Mouse (Mus musculus) limb, embryonic 14.5 days (tissue): Measurements from ENCODE around the gene Zbtb34. TPM values are rescaled to one million over a fixed set of nuclear protein-coding genes. Genes with fewer than 3 reads are reported as not detected.
A peak's percentile ranks its signal among the peaks of the same experiment; 100 is the strongest.

ENCODE experiments used
- ATAC-seq: fragments of 200-750 bp; cut with Nextera tagmentation; 2 replicates; pipeline ENCODE4 v1.8.0; 2017; ENCODE audit warnings: low read depth, moderate number of reproducible peaks, moderate TSS enrichment; ENCODE audit not compliant: low FRiP score
- DNase-seq: peaks from one replicate; pipeline ENCODE4 v3.0.0-alpha.2; 2015; ENCODE audit warnings: low spot score
- H3K27ac ChIP-seq: fragments of 300-500 bp; sonication (generic); replicated peaks from 2 replicates; pipeline ENCODE4 v1.5.1; 2014; ENCODE audit warnings: low read depth, mild to moderate bottlenecking, low read length, moderate library complexity, mixed read lengths
- H3K27me3 ChIP-seq: fragments of 300-500 bp; sonication (generic); 2 replicates; pipeline ENCODE4 v1.6.1; 2014; ENCODE audit warnings: low read length, mixed read lengths; ENCODE audit not compliant: control insufficient read depth, insufficient read depth
- H3K36me3 ChIP-seq: fragments of 300-500 bp; sonication (generic); 2 replicates; pipeline ENCODE4 v1.6.1; 2014; ENCODE audit warnings: mild to moderate bottlenecking, low read length, moderate library complexity, mixed read lengths; ENCODE audit not compliant: control insufficient read depth, insufficient read depth
- H3K4me1 ChIP-seq: fragments of 300-500 bp; sonication (generic); 2 replicates; pipeline ENCODE4 v1.6.1; 2014; ENCODE audit warnings: antibody characterized with exemption, low read length, mixed read lengths; ENCODE audit not compliant: control insufficient read depth, insufficient read depth
- H3K4me2 ChIP-seq: fragments of 300-500 bp; sonication (generic); replicated peaks from 2 replicates; pipeline ENCODE4 v1.6.1; 2014; ENCODE audit warnings: low read depth, mild to moderate bottlenecking, low read length, moderate library complexity; ENCODE audit not compliant: severe bottlenecking
- H3K4me3 ChIP-seq: fragments of 300-500 bp; sonication (generic); replicated peaks from 2 replicates; pipeline ENCODE4 v1.5.1; 2014; ENCODE audit warnings: low read length
- H3K9ac ChIP-seq: fragments of 300-500 bp; sonication (generic); 2 replicates; pipeline ENCODE4 v1.6.1; 2014; ENCODE audit warnings: mild to moderate bottlenecking, low read depth, low read length, moderate library complexity; ENCODE audit not compliant: severe bottlenecking
- H3K9me3 ChIP-seq: fragments of 300-500 bp; sonication (generic); 2 replicates; pipeline ENCODE4 v1.6.1; 2016; ENCODE audit warnings: low read length; ENCODE audit not compliant: control insufficient read depth
- POLR2A ChIP-seq: fragments of 200-500 bp; IDR thresholded peaks from 2 replicates; pipeline ENCODE4 v1.8.0; 2012; ENCODE audit warnings: inconsistent platforms, mild to moderate bottlenecking, moderate library complexity, borderline replicate concordance; ENCODE audit not compliant: insufficient read depth, insufficient read length; ENCODE audit errors: extremely low read depth
- WGBS: fragments of 180-500 bp; shearing (Covaris S2); extraction: QIAGEN DNeasy Blood & Tissue Kit; methylation state at CpG from one replicate; pipeline ENCODE4 v1.1.7; 2014; 5-methylcytosine and 5-hydroxymethylcytosine counted together
- polyA plus RNA-seq, 2 experiments: library from polyadenylated mRNA; depleted of rRNA in 1 of 2; stranded (reverse) in 1 of 2; unstranded in 1 of 2; fragments of >200 nt; fragmentation: Nextera tagmentation in 1 of 2; extraction: Ambion mirVana in 1 of 2; gene quantifications; 2 replicates each; pipeline versions ENCODE4 v1.2.1 to v1.2.3; 2012 to 2014

The Zbtb34 gene
- polyA plus RNA-seq, 2 experiments: 8.4 to 19.0 TPM

DNA sequence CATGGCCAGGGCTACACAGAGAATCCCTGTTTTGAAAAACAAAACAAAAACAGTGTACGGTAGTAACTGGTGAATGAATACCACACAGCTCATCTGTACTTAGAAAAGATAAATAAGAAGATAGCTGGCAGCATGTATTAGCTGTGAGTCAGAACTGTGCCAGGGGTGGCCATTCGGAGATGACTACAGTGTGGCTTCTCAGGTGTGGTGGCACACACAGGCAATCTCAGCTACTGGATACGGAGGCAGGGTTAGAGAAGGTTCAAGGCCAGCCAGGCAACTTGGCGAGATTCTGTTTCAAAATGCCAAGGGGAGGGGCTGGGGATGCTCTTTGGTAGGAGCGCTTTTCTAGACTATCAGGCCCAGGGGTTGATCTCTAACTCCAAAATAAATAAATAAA lies 14.6 kb upstream of the Zbtb34 start:
- Histone ChIP-seq H3K4me1 (peaks cover 5% of the 10 kb centered on the region; the same call in 1 of the 2 replicates), H3K9me3 (no peaks in the 10 kb centered on the region), H3K27ac (no peak overlapping the region), H3K27me3 (no peaks in the 10 kb centered on the region), H3K9ac (no peak overlapping the region), H3K4me2 (no peak overlapping the region), H3K4me3 (no peak overlapping the region), H3K36me3 (peaks cover 15% of the 10 kb centered on the region)
- WGBS: 90% methylated on average over 5 of the region's 5 CpGs
- ATAC-seq (no peak), DNase-seq (no peak)
- TF ChIP-seq POLR2A: no peak

DNA sequence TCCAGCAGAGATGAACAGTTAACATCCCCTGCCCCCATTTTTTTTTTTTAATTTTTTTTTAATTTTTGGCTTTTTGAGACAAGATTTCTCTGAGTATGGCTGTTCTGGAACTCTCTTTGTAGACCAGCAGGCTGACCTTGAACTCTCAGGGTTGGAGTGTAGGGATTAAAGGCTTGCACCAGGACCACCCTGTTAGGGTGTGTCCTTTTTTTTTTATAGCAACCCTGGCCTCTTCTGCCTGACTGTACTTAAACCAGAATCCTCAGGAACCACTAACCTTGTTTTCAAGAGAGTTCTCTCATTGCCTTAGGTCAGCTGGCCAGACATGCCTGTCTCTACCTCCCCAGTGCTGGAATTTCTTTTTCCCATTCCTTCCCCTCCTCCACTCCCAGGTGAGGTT lies 13.7 kb upstream of the Zbtb34 start:
- H3K4me2 ChIP-seq: no peak overlapping the region
- H3K4me1 ChIP-seq: peaks cover 5% of the 10 kb centered on the region; the same call in 1 of the 2 replicates
- H3K9ac ChIP-seq: no peak overlapping the region
- TF ChIP-seq POLR2A: no peak
- no peak overlapping the region for H3K4me3 ChIP-seq
- DNase-seq: no peak
- no peak for ATAC-seq
- peaks cover 9% of the 10 kb centered on the region; the same call in 1 of the 2 replicates for H3K36me3 ChIP-seq
- H3K9me3 ChIP-seq: no peaks in the 10 kb centered on the region
- H3K27me3 ChIP-seq: no peaks in the 10 kb centered on the region
- no peak overlapping the region for H3K27ac ChIP-seq

DNA sequence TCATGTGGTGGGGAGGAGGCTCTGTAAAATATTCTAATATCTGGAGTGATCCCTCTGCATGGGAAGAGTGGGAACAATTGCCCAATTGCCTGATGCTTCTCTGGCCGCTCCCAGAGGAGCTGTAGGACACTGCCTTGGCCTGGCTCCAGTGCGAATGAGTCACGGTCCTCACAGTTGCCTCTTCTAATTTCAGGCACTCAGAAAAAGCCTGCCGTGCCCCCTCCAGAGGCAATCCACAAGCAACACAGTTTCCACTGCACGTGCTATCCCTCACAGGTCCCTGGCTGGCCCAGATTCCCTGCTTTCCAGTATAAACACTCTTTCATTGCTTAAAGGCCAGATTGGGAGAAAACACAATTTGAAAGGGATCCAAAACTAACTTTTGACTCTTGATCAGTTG lies 13.2 kb upstream of the Zbtb34 start:
- no peak overlapping the region for H3K27ac ChIP-seq
- peaks cover 4% of the 10 kb centered on the region; the same call in 1 of the 2 replicates for H3K36me3 ChIP-seq
- WGBS: 52% methylated on average over 5 of the region's 5 CpGs
- no peak overlapping the region for H3K9ac ChIP-seq
- ATAC-seq: peak; percentile 58; the same call in 1 of the 2 replicates
- peaks cover 8% of the 10 kb centered on the region; the same call in 1 of the 2 replicates for H3K4me1 ChIP-seq
- no peak overlapping the region for H3K4me2 ChIP-seq
- no peaks in the 10 kb centered on the region for H3K9me3 ChIP-seq
- DNase-seq: peak; percentile 75
- no peak for TF ChIP-seq POLR2A
- no peak overlapping the region for H3K4me3 ChIP-seq
- no peaks in the 10 kb centered on the region for H3K27me3 ChIP-seq

DNA sequence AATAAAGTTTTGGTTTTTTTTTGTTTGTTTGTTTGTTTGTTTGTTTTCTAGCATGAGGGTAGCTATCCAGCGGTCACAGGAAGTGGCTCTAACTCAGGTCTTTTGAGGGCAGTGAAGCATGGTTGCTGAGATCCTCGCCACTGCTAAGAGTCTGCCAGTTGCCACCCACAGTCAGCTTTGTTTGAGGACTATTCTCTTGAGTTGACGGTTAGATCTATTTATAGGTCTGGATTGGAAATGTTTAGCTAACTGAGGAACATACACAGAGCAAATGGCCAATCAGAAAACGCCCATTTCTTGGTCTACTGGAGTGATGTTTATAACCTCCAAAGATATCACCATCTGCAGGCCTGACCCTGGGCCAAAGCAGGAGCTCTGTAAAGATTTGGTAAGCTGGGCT lies 11.6 kb upstream of the Zbtb34 start:
- no peak overlapping the region for H3K9ac ChIP-seq
- no peaks in the 10 kb centered on the region for H3K36me3 ChIP-seq
- H3K4me2 ChIP-seq: no peak overlapping the region
- H3K9me3 ChIP-seq: no peaks in the 10 kb centered on the region
- WGBS: 76% methylated on average over 4 of the region's 4 CpGs
- DNase-seq (no peak), ATAC-seq (no peak)
- H3K27me3 ChIP-seq: no peaks in the 10 kb centered on the region
- H3K4me1 ChIP-seq: peaks cover 3% of the 10 kb centered on the region; the same call in 1 of the 2 replicates
- TF ChIP-seq POLR2A: no peak
- H3K4me3 ChIP-seq: no peak overlapping the region
- H3K27ac ChIP-seq: no peak overlapping the region

DNA sequence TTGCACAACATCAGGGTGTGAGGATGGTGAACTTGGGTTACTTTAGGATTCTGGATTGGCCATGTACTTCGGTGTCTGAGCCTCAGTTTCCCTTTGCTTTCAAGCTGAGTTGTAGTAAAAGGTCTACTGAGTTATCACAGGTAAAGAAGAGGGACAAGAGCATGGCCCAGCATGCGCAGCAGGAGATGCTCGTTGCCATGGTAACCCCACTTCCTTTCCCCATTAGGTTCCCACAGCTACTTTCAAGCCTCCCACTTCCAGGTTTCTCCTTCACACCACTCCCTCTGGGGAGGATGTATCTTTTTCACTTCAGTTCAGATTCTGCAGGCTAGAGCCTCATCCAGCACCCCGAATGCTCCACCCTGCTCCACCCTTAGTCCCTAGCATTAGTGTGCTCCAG lies 9.8 kb upstream of the Zbtb34 start:
- Histone ChIP-seq H3K4me1 (peaks cover 11% of the 10 kb centered on the region), H3K9me3 (no peaks in the 10 kb centered on the region), H3K27me3 (no peaks in the 10 kb centered on the region), H3K36me3 (no peaks in the 10 kb centered on the region), H3K4me3 (no peak overlapping the region), H3K27ac (no peak overlapping the region), H3K4me2 (no peak overlapping the region), H3K9ac (no peak overlapping the region)
- no peak for ATAC-seq
- no peak for DNase-seq
- 25% methylated on average over 4 of the region's 4 CpGs for WGBS
- TF ChIP-seq POLR2A: no peak
